Mouse (Mus musculus) limb, embryonic 14.5 days (tissue): Measurements from ENCODE around the gene Sstr4. TPM values are rescaled to one million over a fixed set of nuclear protein-coding genes. Genes with fewer than 3 reads are reported as not detected.

Experiments used
- ATAC-seq: fragments of 200-750 bp; cut with Nextera tagmentation; 2 replicates; pipeline ENCODE4 v1.8.0; 2017; ENCODE audit warnings: low read depth, moderate number of reproducible peaks, moderate TSS enrichment; ENCODE audit not compliant: low FRiP score
- DNase-seq: peaks from one replicate; pipeline ENCODE4 v3.0.0-alpha.2; 2015; ENCODE audit warnings: low spot score
- H3K27ac ChIP-seq: fragments of 300-500 bp; sonication (generic); replicated peaks from 2 replicates; pipeline ENCODE4 v1.5.1; 2014; ENCODE audit warnings: low read depth, mild to moderate bottlenecking, low read length, moderate library complexity, mixed read lengths
- H3K27me3 ChIP-seq: fragments of 300-500 bp; sonication (generic); 2 replicates; pipeline ENCODE4 v1.6.1; 2014; ENCODE audit warnings: low read length, mixed read lengths; ENCODE audit not compliant: control insufficient read depth, insufficient read depth
- H3K36me3 ChIP-seq: fragments of 300-500 bp; sonication (generic); 2 replicates; pipeline ENCODE4 v1.6.1; 2014; ENCODE audit warnings: mild to moderate bottlenecking, low read length, moderate library complexity, mixed read lengths; ENCODE audit not compliant: control insufficient read depth, insufficient read depth
- H3K4me1 ChIP-seq: fragments of 300-500 bp; sonication (generic); 2 replicates; pipeline ENCODE4 v1.6.1; 2014; ENCODE audit warnings: antibody characterized with exemption, low read length, mixed read lengths; ENCODE audit not compliant: control insufficient read depth, insufficient read depth
- H3K4me2 ChIP-seq: fragments of 300-500 bp; sonication (generic); replicated peaks from 2 replicates; pipeline ENCODE4 v1.6.1; 2014; ENCODE audit warnings: low read depth, mild to moderate bottlenecking, low read length, moderate library complexity; ENCODE audit not compliant: severe bottlenecking
- H3K4me3 ChIP-seq: fragments of 300-500 bp; sonication (generic); replicated peaks from 2 replicates; pipeline ENCODE4 v1.5.1; 2014; ENCODE audit warnings: low read length
- H3K9ac ChIP-seq: fragments of 300-500 bp; sonication (generic); 2 replicates; pipeline ENCODE4 v1.6.1; 2014; ENCODE audit warnings: mild to moderate bottlenecking, low read depth, low read length, moderate library complexity; ENCODE audit not compliant: severe bottlenecking
- H3K9me3 ChIP-seq: fragments of 300-500 bp; sonication (generic); 2 replicates; pipeline ENCODE4 v1.6.1; 2016; ENCODE audit warnings: low read length; ENCODE audit not compliant: control insufficient read depth
- POLR2A ChIP-seq: fragments of 200-500 bp; IDR thresholded peaks from 2 replicates; pipeline ENCODE4 v1.8.0; 2012; ENCODE audit warnings: inconsistent platforms, mild to moderate bottlenecking, moderate library complexity, borderline replicate concordance; ENCODE audit not compliant: insufficient read depth, insufficient read length; ENCODE audit errors: extremely low read depth
- WGBS: fragments of 180-500 bp; shearing (Covaris S2); extraction: QIAGEN DNeasy Blood & Tissue Kit; methylation state at CpG from one replicate; pipeline ENCODE4 v1.1.7; 2014; 5-methylcytosine and 5-hydroxymethylcytosine counted together
- polyA plus RNA-seq, 2 experiments: library from polyadenylated mRNA; depleted of rRNA in 1 of 2; stranded (reverse) in 1 of 2; unstranded in 1 of 2; fragments of >200 nt; fragmentation: Nextera tagmentation in 1 of 2; extraction: Ambion mirVana in 1 of 2; gene quantifications; 2 replicates each; pipeline versions ENCODE4 v1.2.1 to v1.2.3; 2012 to 2014

Sstr4 gene
- polyA plus RNA-seq, 2 experiments, result 2.8 to 4.0 TPM

DNA sequence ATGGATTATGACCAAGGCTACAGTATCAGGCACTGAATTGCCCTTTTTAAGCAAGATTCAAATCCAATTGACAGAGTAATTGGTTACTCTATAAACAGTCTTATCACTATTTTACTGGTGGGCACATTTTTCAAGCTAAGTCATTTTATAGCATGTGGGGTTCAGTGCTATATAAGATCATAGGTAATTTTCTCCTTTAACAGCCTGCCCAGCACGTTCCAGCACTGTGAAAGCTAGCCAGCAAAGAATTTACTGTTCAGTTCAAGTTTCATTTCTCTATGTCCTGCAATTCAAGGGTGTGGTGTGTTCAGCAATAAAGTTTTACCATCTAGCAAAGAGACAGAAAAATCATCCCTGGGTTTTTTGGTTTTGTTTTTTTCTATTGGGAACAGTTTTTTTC is 42.5 kb upstream of the Sstr4 start:
- Histone ChIP-seq H3K9me3 (no peaks in the 10 kb centered on the region), H3K4me3 (no peak overlapping the region), H3K4me1 (peaks cover 15% of the 10 kb centered on the region), H3K27me3 (no peaks in the 10 kb centered on the region), H3K9ac (no peak overlapping the region), H3K4me2 (no peak overlapping the region), H3K27ac (no peak overlapping the region), H3K36me3 (no peaks in the 10 kb centered on the region)
- no peak for TF ChIP-seq POLR2A
- no peak for ATAC-seq
- no peak for DNase-seq
- WGBS, result 9% methylated on average over 1 of the region's 1 CpGs

DNA sequence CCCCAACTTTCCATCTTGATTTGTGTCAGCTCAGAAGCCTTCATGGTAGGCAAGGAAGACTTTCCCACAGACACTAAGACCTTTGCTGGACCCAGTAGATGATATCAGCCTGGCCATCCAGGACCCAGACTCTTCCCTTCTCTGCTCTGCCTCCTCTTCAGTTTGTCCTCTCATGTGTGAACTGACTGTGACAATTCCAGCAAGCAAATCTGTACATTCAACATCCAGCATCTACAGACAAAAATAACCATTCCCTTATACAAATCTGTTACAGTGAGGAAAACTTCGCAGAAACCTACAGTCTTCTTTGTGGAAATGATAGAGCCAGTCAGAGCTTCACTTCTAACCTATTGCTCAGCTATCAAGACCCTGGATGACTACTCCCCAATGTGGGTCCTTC is 38.0 kb upstream of the Sstr4 start:
- WGBS, result 86% methylated on average over 1 of the region's 1 CpGs
- no peak for ATAC-seq

DNA sequence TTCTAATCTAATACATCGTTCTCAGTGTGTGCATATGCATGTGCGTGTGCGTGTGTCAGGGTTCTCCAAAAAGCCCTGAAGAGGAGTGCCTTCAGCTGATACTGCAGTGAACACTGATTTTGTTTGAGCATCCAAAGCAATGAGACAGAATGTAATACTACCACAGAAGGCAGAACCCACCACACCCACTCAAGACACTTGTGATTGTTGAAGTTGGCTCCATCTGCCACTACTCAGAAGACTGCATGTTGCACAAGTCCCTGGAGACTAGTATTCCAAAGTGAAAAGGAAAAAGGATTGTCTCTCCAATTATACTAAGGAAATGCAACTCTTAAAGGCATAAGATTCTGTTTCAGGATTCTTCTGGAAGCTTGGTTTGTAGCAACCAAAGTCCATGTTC is 30.6 kb upstream of the Sstr4 start:
- H3K9ac ChIP-seq, result no peak overlapping the region
- ATAC-seq (no peak), DNase-seq (no peak)
- TF ChIP-seq POLR2A, result no peak
- WGBS, result 90% methylated on average over 3 of the region's 3 CpGs
- no peaks in the 10 kb centered on the region for H3K27me3 ChIP-seq
- no peak overlapping the region for H3K27ac ChIP-seq
- H3K36me3 ChIP-seq, result no peaks in the 10 kb centered on the region
- no peak overlapping the region for H3K4me2 ChIP-seq
- no peaks in the 10 kb centered on the region for H3K9me3 ChIP-seq
- H3K4me1 ChIP-seq, result no peaks in the 10 kb centered on the region
- no peak overlapping the region for H3K4me3 ChIP-seq

More for the DNA sequence above, 38.0 kb upstream of the Sstr4 start:
- H3K36me3 ChIP-seq, result no peaks in the 10 kb centered on the region
- H3K4me1 ChIP-seq, result peaks cover 5% of the 10 kb centered on the region; the same call in 1 of the 2 replicates
- no peak overlapping the region for H3K4me3 ChIP-seq
- H3K9ac ChIP-seq, result no peak overlapping the region
- TF ChIP-seq POLR2A, result no peak
- no peak overlapping the region for H3K27ac ChIP-seq
- DNase-seq, result no peak
- no peaks in the 10 kb centered on the region for H3K27me3 ChIP-seq
- no peak overlapping the region for H3K4me2 ChIP-seq
- H3K9me3 ChIP-seq, result no peaks in the 10 kb centered on the region

DNA sequence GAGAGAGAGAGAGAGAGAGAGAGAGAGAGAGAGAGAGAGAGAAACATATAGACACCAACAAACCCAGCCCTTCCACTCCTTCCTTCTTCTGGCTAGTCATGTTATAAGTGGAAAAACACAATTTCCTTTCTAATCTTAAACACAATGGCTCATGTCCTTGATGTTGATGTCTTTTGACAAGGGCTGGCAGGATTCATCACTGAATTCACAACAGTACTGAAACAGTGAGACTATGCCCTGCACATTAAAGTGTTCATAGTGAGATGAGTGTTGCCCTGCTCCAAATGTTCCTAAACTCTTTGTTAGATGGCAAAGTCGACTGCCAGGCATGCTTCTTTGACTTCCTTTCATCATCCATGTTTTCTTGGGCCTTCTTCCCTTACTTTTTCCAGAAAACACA is 29.9 kb upstream of the Sstr4 start:
- no peak for TF ChIP-seq POLR2A
- DNase-seq, result no peak
- WGBS, result 52% methylated on average over 1 of the region's 1 CpGs
- Histone ChIP-seq H3K36me3 (no peaks in the 10 kb centered on the region), H3K27ac (no peak overlapping the region), H3K27me3 (no peaks in the 10 kb centered on the region), H3K4me2 (no peak overlapping the region), H3K9me3 (no peaks in the 10 kb centered on the region), H3K9ac (no peak overlapping the region), H3K4me1 (no peaks in the 10 kb centered on the region), H3K4me3 (no peak overlapping the region)
- no peak for ATAC-seq

DNA sequence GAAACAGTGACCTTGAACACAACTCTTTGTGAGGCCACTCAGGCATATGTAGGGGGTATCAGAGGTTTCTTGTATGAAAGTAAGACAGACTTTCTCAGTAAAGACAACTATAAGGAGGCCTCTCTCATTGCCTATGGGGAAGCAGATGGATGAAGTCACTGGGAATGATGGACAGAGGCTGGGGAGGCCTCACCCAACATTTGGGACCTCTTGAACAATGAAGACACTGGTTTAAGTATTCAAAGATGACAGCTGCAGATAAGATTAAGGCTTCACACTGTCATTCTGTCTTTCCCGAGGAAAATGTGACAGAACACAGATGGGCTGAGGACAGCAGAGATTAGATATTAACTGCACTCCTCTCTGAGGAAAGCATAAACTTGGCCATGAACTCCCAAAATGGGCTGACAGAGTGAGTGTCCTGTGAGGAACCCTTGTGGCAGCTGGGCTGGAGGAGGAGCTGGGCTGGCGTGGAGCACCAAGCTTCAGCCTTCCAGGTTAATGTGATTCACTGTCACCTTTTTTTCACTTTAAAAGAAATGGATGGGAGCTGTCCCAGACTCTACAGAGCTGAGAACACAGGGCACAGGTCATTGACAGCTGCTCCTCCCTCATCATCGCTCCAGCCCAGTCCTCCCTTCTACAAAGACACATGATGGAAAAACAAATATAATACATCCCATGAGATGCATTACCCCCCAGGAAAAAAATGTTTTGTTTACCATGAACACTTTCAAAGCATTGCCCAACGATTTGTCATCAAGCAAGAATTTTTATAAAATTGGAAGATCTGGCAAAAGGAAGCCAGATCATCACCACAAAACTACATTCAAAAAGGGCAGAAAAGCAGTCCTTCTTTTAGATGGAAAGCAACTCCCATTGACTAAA is 23.2 kb upstream of the Sstr4 start:
- ATAC-seq, result no peak
- Histone ChIP-seq H3K9ac (no peak overlapping the region), H3K27me3 (no peaks in the 10 kb centered on the region), H3K4me2 (no peak overlapping the region), H3K4me1 (no peaks in the 10 kb centered on the region), H3K4me3 (no peak overlapping the region), H3K9me3 (no peaks in the 10 kb centered on the region), H3K36me3 (no peaks in the 10 kb centered on the region), H3K27ac (no peak overlapping the region)
- no peak for DNase-seq
- no peak for TF ChIP-seq POLR2A
- 77% methylated on average over 4 of the region's 4 CpGs for WGBS
